Mouse (Mus musculus): ENCODE data around the gene Emg1.

GRCm38 (mm10) chr6:124663424-124663795, 48.6 kb downstream of the Emg1 start:
- no peak for TF ChIP-seq GATA1 (IDR thresholded peaks at IDR 0.05; ENCODE audit: low read length)
- TF ChIP-seq TAL1 (IDR thresholded peaks at IDR 0.05; ENCODE audit: low read length): no peak
